Mouse (Mus musculus) intestine, embryonic 14.5 days (tissue): ENCODE results near the gene D17H6S53E. TPM values are rescaled to one million over a fixed set of nuclear protein-coding genes. Genes with fewer than 3 reads are reported as not detected.

ENCODE experiments used
- ATAC-seq: fragments of 200-750 bp; cut with Nextera tagmentation; replicated peaks from 2 replicates; pipeline ENCODE4 v1.8.0; 2017; ENCODE audit warnings: low read depth, moderate number of reproducible peaks, moderate TSS enrichment, moderate library complexity; ENCODE audit not compliant: low FRiP score, low TSS enrichment
- DNase-seq: peaks from one replicate; pipeline ENCODE4 v3.0.0-alpha.2; 2018; ENCODE audit warnings: low spot score
- H3K27ac ChIP-seq: fragments of 300-500 bp; sonication (generic); 2 replicates; pipeline ENCODE4 v1.5.1; 2014; ENCODE audit warnings: low read depth, mild to moderate bottlenecking, control low read depth
- H3K27me3 ChIP-seq: fragments of 300-500 bp; sonication (generic); replicated peaks from 2 replicates; pipeline ENCODE4 v1.6.1; 2014; ENCODE audit warnings: low read length, control low read depth; ENCODE audit not compliant: control insufficient read depth, insufficient read depth
- H3K36me3 ChIP-seq: fragments of 300-500 bp; sonication (generic); 2 replicates; pipeline ENCODE4 v1.6.1; 2014; ENCODE audit warnings: low read length, control low read depth; ENCODE audit not compliant: control insufficient read depth, insufficient read depth
- H3K4me1 ChIP-seq: fragments of 300-500 bp; sonication (generic); replicated peaks from 2 replicates; pipeline ENCODE4 v1.6.1; 2014; ENCODE audit warnings: low read length, control low read depth, mixed read lengths; ENCODE audit not compliant: control insufficient read depth, insufficient read depth
- H3K4me2 ChIP-seq: fragments of 300-500 bp; sonication (generic); 2 replicates; pipeline ENCODE4 v1.6.1; 2014; ENCODE audit warnings: low read length
- H3K4me3 ChIP-seq: fragments of 300-500 bp; sonication (generic); 2 replicates; pipeline ENCODE4 v1.5.1; 2014; ENCODE audit warnings: low read depth, low read length, control low read depth, mixed read lengths
- H3K9ac ChIP-seq: fragments of 300-500 bp; sonication (generic); 2 replicates; pipeline ENCODE4 v1.6.1; 2014; ENCODE audit warnings: mild to moderate bottlenecking, low read length
- H3K9me3 ChIP-seq: fragments of 300-500 bp; sonication (generic); 2 replicates; pipeline ENCODE4 v1.6.1; 2016; ENCODE audit warnings: low read length, control low read depth; ENCODE audit not compliant: control insufficient read depth
- WGBS: fragments of 180-500 bp; shearing (Covaris S2); extraction: QIAGEN DNeasy Blood & Tissue Kit; methylation state at CpG from one replicate; pipeline ENCODE4 v1.1.7; 2014; 5-methylcytosine and 5-hydroxymethylcytosine counted together
- polyA plus RNA-seq: library from polyadenylated mRNA; unstranded; fragments of >200 nt; fragmentation: Nextera tagmentation; extraction: Ambion mirVana; gene quantifications from 2 replicates; pipeline ENCODE4 v1.2.1, GENCODE M21; 2014

The D17H6S53E gene
- polyA plus RNA-seq, 1 experiment from 2014 or later, result 8.4 TPM

DNA sequence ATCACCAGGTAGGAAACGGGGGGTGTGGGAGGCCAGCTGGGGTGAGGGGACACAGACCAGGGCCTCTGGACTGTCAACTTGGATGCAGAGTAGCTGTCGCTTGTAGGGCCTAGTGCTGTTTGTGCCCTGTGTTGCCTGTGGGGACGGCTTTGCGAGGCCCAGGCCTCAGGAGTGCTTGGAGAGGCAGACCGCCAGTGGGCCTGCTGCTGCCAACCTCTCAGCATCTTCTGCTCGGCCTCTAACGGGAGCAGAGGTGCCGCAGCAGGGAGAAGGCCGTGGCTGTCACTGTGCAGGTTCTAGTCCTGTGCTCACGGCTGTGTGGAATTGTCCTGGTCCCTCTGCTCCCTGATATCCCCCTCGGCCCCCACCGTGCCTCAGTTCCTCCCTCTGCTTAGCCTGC is 29.6 kb upstream of the D17H6S53E start:
- H3K27ac ChIP-seq, result no peak overlapping the region
- no peak for ATAC-seq
- no peaks in the 10 kb centered on the region for H3K4me1 ChIP-seq
- no peaks in the 10 kb centered on the region for H3K9me3 ChIP-seq
- no peak for DNase-seq
- no peak overlapping the region for H3K9ac ChIP-seq
- H3K4me2 ChIP-seq, result no peak overlapping the region
- 91% methylated on average over 12 of the region's 12 CpGs for WGBS
- H3K36me3 ChIP-seq, result peaks cover 92% of the 10 kb centered on the region
- H3K27me3 ChIP-seq, result no peaks in the 10 kb centered on the region
- no peak overlapping the region for H3K4me3 ChIP-seq

DNA sequence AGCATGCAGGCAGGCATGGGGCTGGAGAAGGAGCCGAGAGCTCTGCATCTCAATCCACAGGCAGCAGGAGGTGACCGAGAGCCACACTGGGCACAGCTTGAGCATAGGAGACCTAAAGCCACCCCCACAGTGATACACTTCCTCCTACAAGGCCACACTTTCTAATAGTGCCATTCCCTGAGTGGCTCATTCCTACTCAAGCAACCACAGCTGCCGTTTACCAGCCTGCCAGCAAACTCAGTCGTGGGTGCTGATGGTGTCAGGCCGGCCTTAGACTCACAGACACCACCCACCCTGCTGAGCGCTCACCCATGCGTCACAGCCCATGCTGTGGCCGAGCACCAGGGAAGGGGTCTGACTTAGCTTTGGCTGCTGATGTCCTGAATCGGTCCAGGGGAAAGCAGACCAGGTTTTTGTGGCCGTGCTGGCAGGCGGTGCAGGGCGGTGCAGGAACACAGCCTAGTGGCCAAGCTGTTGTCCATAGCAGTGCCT is 29.0 kb upstream of the D17H6S53E start:
- Histone ChIP-seq H3K9me3 (no peaks in the 10 kb centered on the region), H3K4me2 (no peak overlapping the region), H3K27me3 (no peaks in the 10 kb centered on the region), H3K4me1 (no peaks in the 10 kb centered on the region), H3K9ac (no peak overlapping the region), H3K27ac (no peak overlapping the region), H3K36me3 (peaks cover 94% of the 10 kb centered on the region), H3K4me3 (no peak overlapping the region)
- no peak for DNase-seq
- no peak for ATAC-seq
- WGBS, result 91% methylated on average over 12 of the region's 12 CpGs

DNA sequence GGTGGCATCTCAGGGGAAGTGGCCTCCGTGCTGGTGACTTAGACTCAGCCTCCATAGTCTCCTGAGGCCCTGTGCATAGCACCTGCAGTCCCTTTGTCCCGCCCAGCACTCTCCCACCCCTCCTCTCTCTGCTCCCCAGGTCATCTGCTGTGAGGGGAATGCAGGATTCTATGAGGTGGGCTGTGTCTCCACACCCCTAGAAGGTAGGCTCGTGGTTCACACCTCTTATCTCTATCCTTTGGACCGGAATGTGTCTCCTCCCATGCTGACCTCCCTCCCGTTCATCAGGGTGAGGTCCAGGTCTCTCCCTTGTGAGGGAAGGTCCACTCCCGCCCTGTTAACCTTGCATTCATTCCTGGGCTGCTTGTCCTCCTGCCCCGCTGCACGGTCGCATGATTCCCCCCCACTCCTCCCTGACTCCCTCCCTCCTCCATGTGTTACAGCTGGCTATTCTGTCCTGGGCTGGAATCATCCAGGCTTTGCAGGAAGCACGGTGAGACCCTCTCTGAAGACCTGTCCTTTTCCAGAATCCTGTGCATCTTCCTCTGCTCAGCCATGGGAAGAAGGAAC is 25.9 kb upstream of the D17H6S53E start:
- Histone ChIP-seq H3K4me3 (no peak overlapping the region), H3K9me3 (no peaks in the 10 kb centered on the region), H3K4me2 (no peak overlapping the region), H3K27ac (no peak overlapping the region), H3K4me1 (peaks cover 5% of the 10 kb centered on the region), H3K9ac (no peak overlapping the region), H3K27me3 (no peaks in the 10 kb centered on the region), H3K36me3 (peaks cover 78% of the 10 kb centered on the region)
- 61% methylated on average over 10 of the region's 10 CpGs for WGBS
- ATAC-seq (peak; percentile 40), DNase-seq (no peak)

DNA sequence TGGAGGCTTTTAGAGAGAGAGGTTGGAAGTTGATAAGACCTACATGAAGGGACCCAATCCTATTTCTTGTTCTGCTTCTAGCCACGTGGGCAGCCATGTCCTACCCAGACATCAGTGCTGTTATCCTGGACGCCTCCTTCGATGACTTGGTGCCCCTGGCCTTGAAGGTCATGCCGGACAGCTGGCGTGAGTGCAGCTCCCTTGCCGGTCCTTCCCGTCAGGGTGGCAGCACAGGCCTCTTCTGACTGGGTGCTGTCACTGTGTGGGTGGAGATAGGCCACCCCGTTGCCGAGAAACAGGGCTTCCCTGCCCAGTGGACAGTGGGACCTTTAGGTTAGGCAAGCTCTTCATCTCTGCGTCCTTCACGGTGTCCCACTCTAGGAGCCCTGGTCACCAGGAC is 25.0 kb upstream of the D17H6S53E start:
- DNase-seq, result no peak
- Histone ChIP-seq H3K4me3 (no peak overlapping the region), H3K9me3 (no peaks in the 10 kb centered on the region), H3K36me3 (peaks cover 73% of the 10 kb centered on the region), H3K27me3 (no peaks in the 10 kb centered on the region), H3K4me1 (peaks cover 5% of the 10 kb centered on the region), H3K9ac (no peak overlapping the region), H3K4me2 (no peak overlapping the region), H3K27ac (no peak overlapping the region)
- ATAC-seq, result no peak
- WGBS, result 89% methylated on average over 11 of the region's 11 CpGs

DNA sequence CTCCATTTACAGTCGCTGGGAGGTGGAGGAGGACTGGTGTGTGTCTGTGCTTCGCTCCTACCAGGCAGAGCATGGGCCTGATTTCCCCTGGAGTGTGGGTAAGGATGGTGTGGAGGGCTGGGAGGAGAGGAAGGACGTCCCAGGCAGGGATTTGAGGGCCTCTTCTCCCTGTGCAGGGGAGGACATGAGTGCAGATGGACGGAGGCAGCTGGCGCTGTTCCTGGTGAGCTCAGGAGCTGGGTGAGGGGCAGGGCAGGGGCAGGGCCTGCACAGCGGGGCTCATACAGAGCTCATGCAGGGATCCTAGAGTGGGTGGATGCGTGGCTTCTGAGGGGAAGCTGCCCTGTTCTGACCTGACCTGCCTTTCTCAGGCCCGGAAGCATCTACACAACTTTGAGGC is 23.9 kb upstream of the D17H6S53E start:
- no peak overlapping the region for H3K9ac ChIP-seq
- H3K27me3 ChIP-seq, result no peaks in the 10 kb centered on the region
- peak overlapping the region; percentile 9; the same call in 1 of the 2 replicates for H3K27ac ChIP-seq
- no peak for DNase-seq
- no peak overlapping the region for H3K4me2 ChIP-seq
- no peak overlapping the region for H3K4me3 ChIP-seq
- H3K9me3 ChIP-seq, result no peaks in the 10 kb centered on the region
- H3K4me1 ChIP-seq, result peaks cover 5% of the 10 kb centered on the region
- H3K36me3 ChIP-seq, result peaks cover 61% of the 10 kb centered on the region
- no peak for ATAC-seq
- WGBS, result 68% methylated on average over 8 of the region's 8 CpGs

DNA sequence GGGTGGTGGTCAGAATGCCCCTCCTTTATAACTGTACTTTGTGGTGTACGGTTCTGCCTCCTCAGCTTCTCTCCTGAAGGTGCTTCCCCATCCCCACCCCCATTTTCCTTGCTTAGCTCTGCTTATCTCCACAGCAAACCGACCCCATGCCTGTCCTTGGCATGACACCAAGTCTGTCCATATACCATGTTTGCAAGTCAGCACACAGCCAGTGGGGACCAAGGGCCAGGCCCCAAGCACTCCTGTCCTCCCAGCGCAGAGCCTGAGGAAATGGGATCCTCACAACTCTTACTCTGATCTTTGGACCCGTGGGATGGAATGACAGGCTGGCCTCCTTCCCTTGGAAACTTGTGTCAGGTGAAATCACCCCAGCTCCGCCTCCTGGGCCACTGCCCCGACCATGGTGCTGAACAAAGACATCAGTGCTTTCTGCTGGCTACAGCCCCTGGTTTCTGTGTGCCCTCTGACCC is 22.9 kb upstream of the D17H6S53E start:
- Histone ChIP-seq H3K36me3 (peaks cover 52% of the 10 kb centered on the region), H3K4me2 (no peak overlapping the region), H3K9me3 (no peaks in the 10 kb centered on the region), H3K4me1 (peaks cover 5% of the 10 kb centered on the region), H3K27me3 (no peaks in the 10 kb centered on the region), H3K4me3 (no peak overlapping the region), H3K27ac (no peak overlapping the region), H3K9ac (no peak overlapping the region)
- WGBS, result 56% methylated on average over 6 of the region's 6 CpGs
- ATAC-seq (no peak; the same call in 1 of the 2 replicates), DNase-seq (no peak)

DNA sequence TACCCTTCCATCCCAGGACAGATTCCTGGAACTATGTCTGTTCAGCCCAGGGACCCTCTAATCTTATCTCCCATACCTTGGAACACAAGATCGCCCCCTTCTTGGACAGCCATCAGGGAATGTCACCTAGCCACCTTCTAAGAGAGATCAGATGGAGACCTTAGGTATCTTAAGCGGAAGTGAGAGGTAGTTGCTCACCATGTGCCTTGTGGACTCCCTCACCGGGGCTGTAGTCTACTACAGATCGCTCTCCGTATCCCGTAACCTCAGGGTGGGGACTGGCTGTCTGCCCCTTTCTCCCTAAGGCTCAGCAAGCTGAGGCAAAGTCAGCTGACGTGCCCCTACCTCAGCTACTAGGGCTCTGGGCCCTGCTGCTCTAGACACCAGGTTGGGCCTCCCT is 22.1 kb upstream of the D17H6S53E start:
- Histone ChIP-seq H3K4me1 (peaks cover 5% of the 10 kb centered on the region), H3K27ac (no peak overlapping the region), H3K36me3 (peaks cover 44% of the 10 kb centered on the region), H3K9ac (no peak overlapping the region), H3K4me3 (no peak overlapping the region), H3K4me2 (no peak overlapping the region), H3K27me3 (no peaks in the 10 kb centered on the region), H3K9me3 (no peaks in the 10 kb centered on the region)
- 82% methylated on average over 7 of the region's 7 CpGs for WGBS
- DNase-seq (no peak), ATAC-seq (no peak)

DNA sequence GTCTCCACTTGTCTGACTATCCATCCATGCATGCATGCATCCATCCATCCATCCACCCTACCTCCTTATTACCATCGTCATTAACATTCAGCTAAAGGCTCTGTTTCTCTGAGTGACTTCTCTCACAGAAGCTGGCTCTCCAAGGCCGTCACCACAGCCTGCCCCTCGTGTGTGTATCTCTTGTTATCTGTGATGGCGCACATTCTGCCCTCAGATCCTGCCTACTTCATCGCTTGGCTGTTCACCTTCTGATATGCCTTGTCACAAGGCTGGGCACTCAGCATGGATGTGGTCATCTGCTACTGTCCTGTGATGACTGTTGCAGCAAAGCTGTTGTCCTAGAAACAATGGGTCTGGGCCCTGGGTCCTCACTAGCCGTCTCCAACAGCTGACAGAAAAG is 21.4 kb upstream of the D17H6S53E start:
- H3K27me3 ChIP-seq, result no peaks in the 10 kb centered on the region
- 73% methylated on average over 6 of the region's 6 CpGs for WGBS
- no peak for DNase-seq
- H3K27ac ChIP-seq, result no peak overlapping the region
- ATAC-seq, result no peak
- no peak overlapping the region for H3K4me3 ChIP-seq
- H3K4me1 ChIP-seq, result peaks cover 5% of the 10 kb centered on the region
- peaks cover 37% of the 10 kb centered on the region for H3K36me3 ChIP-seq
- H3K9me3 ChIP-seq, result no peaks in the 10 kb centered on the region
- no peak overlapping the region for H3K9ac ChIP-seq
- no peak overlapping the region for H3K4me2 ChIP-seq

DNA sequence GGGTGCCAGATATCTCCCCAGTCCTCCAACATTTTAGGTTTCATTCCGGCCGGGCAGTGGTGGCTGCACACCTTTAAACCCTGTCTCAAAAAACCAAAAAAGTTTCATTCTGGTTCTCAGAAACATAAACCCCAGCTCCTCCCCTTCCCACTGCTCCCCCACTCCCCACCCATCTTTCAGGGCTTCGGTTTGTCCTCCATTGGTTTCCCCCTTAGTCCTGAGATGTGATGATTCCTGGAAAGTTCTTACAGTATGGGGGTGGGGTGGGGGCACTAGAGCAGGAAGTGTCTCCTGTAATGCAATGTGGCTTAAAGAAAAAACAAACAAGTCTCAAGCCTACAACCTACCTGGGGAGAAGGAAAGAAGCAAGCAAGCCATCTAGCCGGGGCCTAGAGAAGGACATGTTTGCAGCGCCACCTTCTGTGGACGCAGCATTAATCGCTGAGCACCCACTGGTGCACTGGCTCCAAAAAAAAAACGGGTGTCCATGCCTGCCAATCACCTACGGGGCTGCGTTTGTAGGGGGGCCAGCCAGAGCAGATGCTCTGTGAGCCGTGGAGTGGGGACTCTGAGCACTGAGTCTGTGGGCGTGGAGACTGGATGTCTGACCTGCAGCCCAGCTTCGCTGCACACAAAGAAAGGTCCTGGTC is 20.3 kb upstream of the D17H6S53E start:
- ATAC-seq (no peak), DNase-seq (no peak)
- Histone ChIP-seq H3K27me3 (no peaks in the 10 kb centered on the region), H3K9me3 (no peaks in the 10 kb centered on the region), H3K27ac (no peak overlapping the region), H3K4me3 (no peak overlapping the region), H3K4me1 (peaks cover 5% of the 10 kb centered on the region), H3K4me2 (peak overlapping the region; percentile 12; the same call in 1 of the 2 replicates), H3K9ac (no peak overlapping the region), H3K36me3 (peaks cover 26% of the 10 kb centered on the region)
- WGBS, result 29% methylated on average over 13 of the region's 13 CpGs
